Mouse (Mus musculus): ENCODE measurements around the gene Ccdc73.

Gene Ccdc73

DNA sequence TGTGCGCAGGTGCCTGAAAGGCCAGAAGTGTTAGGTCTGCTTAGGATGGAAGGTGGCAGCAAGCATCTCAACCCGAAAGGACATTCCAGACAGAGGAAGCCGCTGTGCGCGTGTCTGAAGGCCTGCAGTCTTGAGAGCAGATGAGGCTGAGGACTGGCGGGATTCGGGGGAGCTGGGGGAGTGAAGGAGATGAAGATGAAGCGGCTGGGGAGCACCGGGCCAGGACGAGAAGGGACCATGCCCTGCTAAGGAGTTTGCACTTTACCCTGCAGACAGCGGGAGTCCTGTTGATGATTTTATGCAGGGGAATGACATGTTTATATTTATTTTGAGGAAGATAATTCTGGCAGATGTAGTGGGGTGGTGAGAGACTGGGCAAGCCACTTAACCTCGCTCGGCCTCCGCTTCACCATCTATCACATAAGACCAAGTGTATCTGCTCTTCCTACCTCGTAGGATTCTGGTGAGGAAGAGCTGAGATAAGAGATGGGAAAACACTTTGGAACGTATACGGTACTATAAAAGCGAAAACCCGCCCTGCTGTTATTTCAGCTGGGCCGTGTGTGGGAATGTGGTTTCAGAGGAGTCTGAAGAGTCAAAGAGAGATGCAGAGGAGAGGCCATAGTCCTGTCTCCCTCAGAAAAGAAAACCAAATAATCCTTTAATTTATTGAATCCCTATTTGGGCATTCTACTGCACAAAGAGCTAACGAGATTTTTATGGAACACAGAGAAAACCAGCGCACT lies 159.5 kb downstream of the Ccdc73 start:
- DNase-seq (ENCODE audit: low spot score): no peak

DNA sequence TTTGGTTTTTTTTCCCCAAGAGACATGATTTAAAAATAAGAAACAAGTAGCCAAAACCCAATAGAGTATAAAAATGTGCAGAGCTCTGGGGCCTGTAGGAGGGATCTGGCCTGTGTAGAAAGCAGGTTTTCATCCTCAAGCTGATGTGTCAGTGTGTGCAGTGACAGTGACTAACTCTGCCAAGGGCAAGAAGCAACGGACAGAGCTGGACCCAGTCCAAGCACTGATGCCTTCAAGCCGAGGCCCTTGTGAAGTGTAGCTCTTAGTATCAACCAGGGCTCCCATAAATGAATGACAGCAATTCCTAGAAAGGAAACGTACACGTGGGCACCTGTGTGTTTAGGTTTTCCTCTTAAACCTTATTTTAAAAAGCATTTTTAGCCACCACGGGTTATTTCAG lies 161.2 kb downstream of the Ccdc73 start:
- no peak for DNase-seq (ENCODE audit: low spot score)

- DNase-seq (ENCODE audit: low spot score): no peak
Observed at GRCm38 (mm10) chr2:105030505-105030904, 162.9 kb downstream of the Ccdc73 start.

- no peak for DNase-seq (ENCODE audit: low spot score)
Observed at GRCm38 (mm10) chr2:105034084-105034483, 166.5 kb downstream of the Ccdc73 start.

DNA sequence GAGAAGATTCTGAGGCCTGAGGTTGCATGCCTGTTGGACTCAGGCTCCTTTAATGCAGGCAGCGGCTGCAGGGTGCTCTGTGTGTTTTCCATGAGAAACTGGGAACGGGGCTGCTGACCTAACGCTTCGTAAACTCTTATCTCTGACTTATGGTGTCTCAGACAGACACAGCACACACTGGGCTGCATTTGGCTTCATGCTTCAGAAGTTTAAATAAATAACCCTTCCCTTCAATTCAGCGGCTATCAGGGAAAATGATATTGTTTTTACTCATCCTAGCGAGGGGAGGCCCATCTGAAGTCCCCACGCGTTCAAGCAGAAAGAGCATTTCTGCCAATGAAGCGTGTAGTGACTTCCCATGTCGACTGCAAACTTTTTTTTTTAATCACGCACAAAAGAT lies 168.4 kb downstream of the Ccdc73 start:
- no peak for DNase-seq (ENCODE audit: low spot score)

GRCm38 (mm10) chr2:105036401-105037070 lies 168.9 kb downstream of the Ccdc73 start:
- no peak for DNase-seq (ENCODE audit: low spot score)

- no peak for DNase-seq (ENCODE audit: low spot score)
Observed at GRCm38 (mm10) chr2:105037956-105038569, 170.5 kb downstream of the Ccdc73 start.

DNA sequence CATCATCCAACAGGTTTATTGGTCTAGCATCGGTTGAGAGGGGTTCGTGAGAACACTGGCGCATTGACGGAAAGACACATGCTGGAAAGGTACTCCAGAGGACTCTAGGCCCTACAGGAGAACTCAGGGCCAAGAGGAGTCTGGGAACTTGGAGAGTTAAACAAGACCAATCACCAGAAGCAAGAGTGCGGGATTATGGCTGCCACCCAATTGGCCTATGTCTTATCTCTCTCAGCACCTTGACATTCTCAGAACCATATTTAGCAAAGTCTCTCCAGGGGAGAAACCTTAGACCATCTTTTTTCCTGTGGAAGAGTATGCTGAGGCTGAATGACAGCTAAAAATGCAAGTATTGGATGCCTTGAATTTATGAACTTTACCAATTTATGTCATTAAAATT lies 171.3 kb downstream of the Ccdc73 start:
- no peak for DNase-seq (ENCODE audit: low spot score)

- no peak for DNase-seq (ENCODE audit: low spot score)
Observed at GRCm38 (mm10) chr2:105040859-105041258, 173.3 kb downstream of the Ccdc73 start.

DNA sequence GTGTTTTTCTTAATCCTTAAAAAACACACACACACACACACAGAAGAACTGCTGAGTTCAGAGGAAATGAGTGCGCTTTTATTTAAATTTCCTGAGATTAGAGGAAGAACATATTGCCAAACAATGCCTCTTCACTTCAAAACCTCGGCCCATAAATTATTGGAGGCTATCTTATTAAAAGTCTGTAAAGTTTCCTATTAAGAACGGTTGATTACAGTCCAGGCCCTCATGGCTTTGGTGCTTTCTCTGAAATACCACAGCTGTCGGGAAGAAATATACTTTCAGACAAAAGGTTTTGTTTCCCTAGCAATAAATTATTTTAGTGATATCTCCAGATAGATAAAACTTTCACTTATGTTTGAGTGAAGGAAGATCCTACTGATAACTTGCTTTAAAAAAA lies 175.5 kb downstream of the Ccdc73 start:
- no peak for DNase-seq (ENCODE audit: low spot score)

DNA sequence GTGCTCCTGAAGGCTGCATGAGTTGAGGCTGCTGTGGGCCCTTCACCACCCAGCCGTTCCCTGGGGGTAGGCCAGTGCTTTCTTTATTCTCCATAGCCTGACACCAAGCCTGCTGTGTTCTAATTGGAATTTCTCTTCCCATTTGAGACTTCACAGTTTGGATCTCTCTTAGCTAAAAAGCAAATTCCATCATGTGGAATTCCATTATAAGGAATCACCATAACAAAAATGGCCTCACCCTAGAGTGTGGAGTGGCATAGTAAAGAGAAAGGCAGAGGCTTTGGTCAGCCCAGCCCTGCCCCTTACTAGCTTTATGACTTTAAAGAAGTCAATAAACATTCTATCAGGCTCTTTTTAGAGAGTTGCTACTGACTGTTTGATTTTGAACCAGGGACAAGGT lies 180.7 kb downstream of the Ccdc73 start:
- DNase-seq (ENCODE audit: low spot score): no peak

DNA sequence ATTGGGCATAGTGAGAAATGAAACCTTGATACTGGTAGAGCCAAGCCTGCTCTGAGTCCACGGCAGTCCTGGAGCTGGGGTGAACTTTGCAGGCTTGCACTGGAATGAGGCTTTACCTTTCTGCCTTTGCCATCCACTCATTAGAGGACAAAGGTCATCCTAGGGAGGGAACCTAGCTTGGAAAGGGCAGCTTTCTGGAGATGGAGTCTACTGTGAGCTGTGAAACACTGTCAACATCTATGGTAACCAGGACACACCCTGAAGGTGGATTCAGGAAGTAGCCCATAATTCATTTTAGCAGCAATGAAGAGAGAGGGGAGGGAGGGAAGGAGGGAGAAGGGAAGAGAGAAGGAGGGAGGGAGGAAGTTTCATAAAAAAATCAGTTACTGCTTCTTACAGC lies 187.9 kb downstream of the Ccdc73 start:
- DNase-seq (ENCODE audit: low spot score): no peak

DNA sequence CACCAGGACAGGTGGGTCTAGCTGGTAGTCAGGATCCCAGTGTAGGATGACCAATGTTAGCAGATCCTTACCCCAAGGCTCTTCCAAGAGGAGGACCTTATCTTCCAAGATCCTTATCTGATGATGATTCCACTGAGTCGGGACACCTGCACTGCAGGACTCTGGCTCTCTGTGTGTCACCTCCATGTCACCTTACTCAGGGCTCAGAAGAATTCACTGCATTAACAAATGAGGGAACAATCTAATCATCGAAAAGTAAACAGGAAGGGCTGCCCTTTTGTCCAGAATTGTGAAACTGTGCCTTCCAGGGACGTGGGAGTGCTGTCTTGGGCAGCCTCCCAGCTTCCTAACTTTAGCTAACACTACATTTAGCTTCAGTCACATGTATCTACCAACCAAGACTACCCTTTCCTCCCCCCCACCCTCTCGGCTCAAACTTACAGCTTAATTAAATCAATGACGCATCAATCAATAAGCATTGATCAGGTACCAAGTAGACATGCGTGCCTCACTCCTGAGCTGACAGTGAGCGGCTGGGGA lies 191.0 kb downstream of the Ccdc73 start:
- DNase-seq (ENCODE audit: low spot score): no peak

DNA sequence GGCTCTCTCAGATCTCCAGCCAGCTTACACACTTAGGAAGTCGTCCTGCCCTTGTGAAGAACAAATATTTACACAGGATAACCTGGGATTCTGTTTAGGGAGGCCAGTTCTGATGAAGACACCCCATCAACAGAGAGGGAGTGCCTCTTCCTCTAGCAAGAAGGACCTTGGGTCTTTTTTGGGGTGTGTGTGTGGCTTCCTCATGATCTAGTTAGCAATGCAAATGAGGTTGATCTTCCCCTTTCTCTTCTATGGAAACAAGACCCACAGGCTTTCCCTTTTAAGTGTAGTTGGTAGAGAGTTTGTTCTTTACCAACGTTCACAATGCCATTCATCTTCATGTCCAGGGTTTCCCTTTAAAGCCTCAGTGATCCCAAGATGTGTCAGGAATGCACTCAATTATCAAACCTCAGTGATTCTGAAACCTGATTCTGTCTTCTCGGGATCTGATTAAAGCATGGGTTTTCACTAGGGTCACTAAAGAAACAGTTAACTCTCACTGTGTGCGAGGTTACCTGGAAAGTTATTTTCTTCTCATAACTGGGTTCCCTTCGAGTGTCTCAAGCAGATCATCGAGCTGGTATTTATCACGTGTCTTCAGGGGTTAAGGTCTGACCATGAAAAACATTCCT lies 195.3 kb downstream of the Ccdc73 start:
- DNase-seq (ENCODE audit: low spot score): no peak

Measured in c-Kit-positive CD71-positive TER-119-positive erythroid progenitor cells, embryonic 14.5 days (primary cell).